Mouse (Mus musculus) liver, embryonic 13.5 days (tissue): ENCODE data around the gene Polr2f. TPM values are rescaled to one million over a fixed set of nuclear protein-coding genes. Genes with fewer than 3 reads are reported as not detected.

ENCODE experiments used
- ATAC-seq: fragments of 200-750 bp; cut with Nextera tagmentation; 2 replicates; pipeline ENCODE4 v1.8.0; 2017; ENCODE audit warnings: low read depth, mild to moderate bottlenecking, moderate number of reproducible peaks, moderate library complexity
- DNase-seq: peaks from one replicate; pipeline ENCODE4 v3.0.0; 2022
- H3K27ac ChIP-seq: fragments of 300-500 bp; sonication (generic); 2 replicates; pipeline ENCODE4 v1.5.1; 2015; ENCODE audit warnings: moderate library complexity, mild to moderate bottlenecking, inconsistent platforms
- H3K27me3 ChIP-seq: fragments of 300-500 bp; sonication (generic); 2 replicates; pipeline ENCODE4 v1.6.1; 2015; ENCODE audit warnings: mild to moderate bottlenecking, inconsistent platforms
- H3K36me3 ChIP-seq: fragments of 300-500 bp; sonication (generic); 2 replicates; pipeline ENCODE4 v1.6.1; 2015; ENCODE audit warnings: mild to moderate bottlenecking, inconsistent platforms
- H3K4me1 ChIP-seq: fragments of 300-500 bp; sonication (generic); replicated peaks from 2 replicates; pipeline ENCODE4 v1.6.1; 2015; ENCODE audit warnings: inconsistent platforms
- H3K4me2 ChIP-seq: fragments of 300-500 bp; sonication (generic); 2 replicates; pipeline ENCODE4 v1.6.1; 2015; ENCODE audit warnings: inconsistent platforms, mild to moderate bottlenecking, moderate library complexity
- H3K4me3 ChIP-seq: fragments of 300-500 bp; sonication (generic); replicated peaks from 2 replicates; pipeline ENCODE4 v1.5.1; 2015; ENCODE audit warnings: mild to moderate bottlenecking, inconsistent platforms
- H3K9ac ChIP-seq: fragments of 300-500 bp; sonication (generic); 2 replicates; pipeline ENCODE4 v1.6.1; 2015; ENCODE audit warnings: mild to moderate bottlenecking, inconsistent platforms
- H3K9me3 ChIP-seq: fragments of 300-500 bp; sonication (generic); replicated peaks from 2 replicates; pipeline ENCODE4 v1.6.1; 2016; ENCODE audit warnings: inconsistent platforms
- WGBS: fragments of 180-500 bp; shearing (Covaris S2); methylation state at CpG from one replicate; pipeline ENCODE4 v1.1.7; 2015; ENCODE audit not compliant: insufficient replicate concordance; 5-methylcytosine and 5-hydroxymethylcytosine counted together
- polyA plus RNA-seq: library from polyadenylated mRNA; unstranded; fragments of >200 nt; fragmentation: Nextera tagmentation; extraction: Ambion mirVana; gene quantifications from 2 replicates; pipeline ENCODE4 v1.2.1, GENCODE M21; 2015

The Polr2f gene
- polyA plus RNA-seq, 1 experiment from 2014 or later, result 233 TPM

DNA sequence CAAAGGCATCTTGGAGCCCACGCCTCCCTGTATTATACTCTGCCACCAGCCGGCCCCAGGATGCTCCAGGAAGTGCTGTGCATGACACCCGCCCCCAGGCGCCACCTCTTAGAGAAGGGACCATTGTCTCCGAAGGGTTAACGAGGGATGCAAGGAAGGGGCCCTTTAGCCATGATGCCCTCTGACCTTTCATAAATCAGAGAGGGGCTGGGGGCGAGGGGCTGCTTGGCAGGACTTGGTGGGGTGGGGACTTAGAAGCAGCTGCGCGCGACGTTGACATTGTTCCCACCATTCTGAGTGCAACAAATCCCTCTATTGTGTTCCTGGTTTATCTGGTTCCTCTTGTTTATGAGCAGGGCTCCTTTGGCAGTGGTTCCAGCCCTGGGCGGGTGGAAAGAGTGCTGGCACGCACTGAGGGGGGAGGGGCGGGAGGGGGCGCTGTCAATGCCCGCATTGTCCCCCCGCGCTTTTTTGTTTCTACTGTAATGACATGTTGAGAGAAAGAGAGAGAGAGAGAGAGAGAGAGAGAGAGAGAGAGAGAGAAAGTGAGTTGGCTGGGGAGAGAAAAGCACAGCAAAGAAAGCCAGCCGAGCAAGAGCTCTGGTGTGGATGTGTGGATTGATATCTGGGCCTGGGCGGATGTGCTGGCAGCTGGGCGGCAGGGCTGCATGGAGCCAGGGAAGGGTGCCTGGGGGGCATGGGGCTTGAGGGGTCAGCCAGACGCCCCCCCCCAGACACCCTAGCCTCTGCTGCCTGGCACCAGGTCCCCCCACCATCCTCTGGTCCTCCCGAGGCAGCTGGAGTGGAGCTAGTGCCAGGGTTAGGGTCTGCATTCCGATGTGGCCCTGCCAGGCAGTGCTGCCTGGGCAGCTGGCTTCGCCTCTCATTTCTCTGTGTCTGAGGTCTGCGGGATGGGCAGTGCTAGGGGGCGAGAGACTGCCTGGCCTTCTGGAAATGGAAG is 52.4 kb downstream of the Polr2f start:
- DNase-seq (no peak), ATAC-seq (no peak)
- no peak overlapping the region for H3K27ac ChIP-seq
- H3K27me3 ChIP-seq, result no peaks in the 10 kb centered on the region
- H3K4me1 ChIP-seq, result peaks cover 11% of the 10 kb centered on the region
- H3K4me3 ChIP-seq, result no peak overlapping the region
- H3K36me3 ChIP-seq, result no peaks in the 10 kb centered on the region
- H3K9ac ChIP-seq, result no peak overlapping the region
- no peak overlapping the region for H3K4me2 ChIP-seq
- H3K9me3 ChIP-seq, result no peaks in the 10 kb centered on the region
- WGBS, result 47% methylated on average over 27 of the region's 27 CpGs

DNA sequence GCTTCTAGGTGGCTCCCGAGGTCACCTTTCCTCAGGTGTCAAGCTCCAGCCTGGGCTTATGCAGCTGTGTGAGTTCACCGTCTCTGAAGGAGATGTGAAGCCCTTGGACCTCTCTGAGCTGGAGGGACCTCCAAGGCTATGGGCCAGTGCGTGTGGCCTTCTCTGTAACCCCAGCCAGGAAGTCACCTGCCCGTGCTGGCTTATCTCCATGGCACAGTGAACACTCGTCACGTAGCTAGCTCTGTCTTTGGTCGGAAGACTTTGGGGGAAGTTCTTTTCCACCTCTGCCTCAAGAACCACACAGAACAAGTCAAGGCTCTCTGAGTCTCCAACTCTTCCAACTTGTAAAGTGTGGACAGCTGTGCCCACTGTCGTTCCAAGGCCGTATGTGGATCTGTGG is 53.2 kb downstream of the Polr2f start:
- H3K27ac ChIP-seq, result no peak overlapping the region
- no peak for DNase-seq
- peaks cover 11% of the 10 kb centered on the region for H3K4me1 ChIP-seq
- no peak overlapping the region for H3K4me2 ChIP-seq
- H3K9me3 ChIP-seq, result no peaks in the 10 kb centered on the region
- H3K9ac ChIP-seq, result no peak overlapping the region
- WGBS, result 30% methylated on average over 9 of the region's 9 CpGs
- H3K36me3 ChIP-seq, result no peaks in the 10 kb centered on the region
- H3K4me3 ChIP-seq, result no peak overlapping the region
- no peaks in the 10 kb centered on the region for H3K27me3 ChIP-seq
- ATAC-seq, result no peak

GRCm38 (mm10) chr15:79194946-79195345 is 54.1 kb downstream of the Polr2f start:
- Histone ChIP-seq H3K27ac (no peak overlapping the region), H3K9me3 (no peaks in the 10 kb centered on the region), H3K4me1 (peaks cover 11% of the 10 kb centered on the region), H3K36me3 (no peaks in the 10 kb centered on the region), H3K4me3 (no peak overlapping the region), H3K9ac (no peak overlapping the region), H3K27me3 (no peaks in the 10 kb centered on the region), H3K4me2 (no peak overlapping the region)
- ATAC-seq (peak; percentile 51; the same call in 1 of the 2 replicates), DNase-seq (no peak)
- WGBS, result 74% methylated on average over 2 of the region's 2 CpGs

- WGBS, result 74% methylated on average over 8 of the region's 8 CpGs
- Histone ChIP-seq H3K27me3 (no peaks in the 10 kb centered on the region), H3K27ac (no peak overlapping the region), H3K4me3 (no peak overlapping the region), H3K4me1 (peaks cover 11% of the 10 kb centered on the region), H3K9me3 (no peaks in the 10 kb centered on the region), H3K4me2 (no peak overlapping the region), H3K9ac (no peak overlapping the region), H3K36me3 (no peaks in the 10 kb centered on the region)
- ATAC-seq, result no peak
- no peak for DNase-seq
These were observed 54.7 kb downstream of the Polr2f start for GRCm38 (mm10) chr15:79195492-79195891.

- Histone ChIP-seq H3K9me3 (no peaks in the 10 kb centered on the region), H3K9ac (no peak overlapping the region), H3K4me1 (0 out of 2 replicates have a peak, but pooled peaks cover 3% of the 10 kb centered on the region), H3K27ac (no peak overlapping the region), H3K4me2 (no peak overlapping the region), H3K36me3 (no peaks in the 10 kb centered on the region), H3K27me3 (peaks cover 6% of the 10 kb centered on the region; the same call in 1 of the 2 replicates), H3K4me3 (no peak overlapping the region)
- DNase-seq, result no peak
- no peak for ATAC-seq
- 79% methylated on average over 12 of the region's 12 CpGs for WGBS
These were observed 58.7 kb downstream of the Polr2f start for GRCm38 (mm10) chr15:79199390-79199976.

Other genes starting within 250 kb of the Polr2f start
- 0.15 and 0.16 TPM in 2 replicates for gene Gm49510, start 241.3 kb upstream of the Polr2f start, polyA plus RNA-seq
- 17.7 and 22.2 TPM in 2 replicates for gene Sh3bp1, start 241.2 kb upstream of the Polr2f start, polyA plus RNA-seq
- 6.9 and 7.4 TPM in 2 replicates for gene Pdxp, start 227.1 kb upstream of the Polr2f start, polyA plus RNA-seq
- gene Lgals1, start 214.3 kb upstream of the Polr2f start, polyA plus RNA-seq, result 683 and 710 TPM in 2 replicates
- gene Nol12, start 206.1 kb upstream of the Polr2f start, polyA plus RNA-seq, result 45.6 and 48.9 TPM in 2 replicates
- 12.9 and 18.8 TPM in 2 replicates for gene Triobp, start 193.3 kb upstream of the Polr2f start, polyA plus RNA-seq
- gene H1f0, start 112.6 kb upstream of the Polr2f start, polyA plus RNA-seq, result 85.3 and 101 TPM in 2 replicates
- gene Galr3, start 99.1 kb upstream of the Polr2f start, polyA plus RNA-seq, result 0.13 and 0.20 TPM in 2 replicates
- 47.9 and 49.6 TPM in 2 replicates for gene Ankrd54, start 78.1 kb upstream of the Polr2f start, polyA plus RNA-seq
- 171 and 185 TPM in 2 replicates for gene Eif3l, start 65.8 kb upstream of the Polr2f start, polyA plus RNA-seq
- 1.0 and 1.2 TPM in 2 replicates for gene Micall1, start 32.1 kb upstream of the Polr2f start, polyA plus RNA-seq
- gene 1700088E04Rik, start 244 bp downstream of the Polr2f start, polyA plus RNA-seq, result 0.61 and 0.74 TPM in 2 replicates
- gene Sox10, start 24.2 kb downstream of the Polr2f start, polyA plus RNA-seq, result 0.06 and 0.10 TPM in 2 replicates
- 10.5 and 10.6 TPM in 2 replicates for gene Pick1, start 88.2 kb downstream of the Polr2f start, polyA plus RNA-seq
- not detected in 2 replicates for gene Gm49486, start 88.4 kb downstream of the Polr2f start, polyA plus RNA-seq
- not detected in 2 replicates for gene Slc16a8, start 113.8 kb downstream of the Polr2f start, polyA plus RNA-seq
- 1.8 and 2.3 TPM in 2 replicates for gene Baiap2l2, start 144.5 kb downstream of the Polr2f start, polyA plus RNA-seq
- 11.4 and 14.9 TPM in 2 replicates for gene Pla2g6, start 187.4 kb downstream of the Polr2f start, polyA plus RNA-seq
- 0.95 and 1.1 TPM in 2 replicates for gene Maff, start 205.6 kb downstream of the Polr2f start, polyA plus RNA-seq